Mouse (Mus musculus) midbrain, embryonic 12.5 days (tissue): ENCODE data around the gene Tsr2. TPM values are rescaled to one million over a fixed set of nuclear protein-coding genes. Genes with fewer than 3 reads are reported as not detected.

Source experiments
- ATAC-seq: fragments of 200-750 bp; cut with Nextera tagmentation; 2 replicates; pipeline ENCODE4 v1.8.0; 2017; ENCODE audit warnings: low read depth, moderate TSS enrichment, moderate library complexity; ENCODE audit not compliant: low FRiP score
- H3K27ac ChIP-seq: fragments of 300-500 bp; sonication (generic); replicated peaks from 2 replicates; pipeline ENCODE4 v1.5.1; 2016; ENCODE audit warnings: mild to moderate bottlenecking
- H3K27me3 ChIP-seq: fragments of 300-500 bp; sonication (generic); 2 replicates; pipeline ENCODE4 v1.6.1; 2016; ENCODE audit warnings: mild to moderate bottlenecking
- H3K36me3 ChIP-seq: fragments of 300-500 bp; sonication (generic); 2 replicates; pipeline ENCODE4 v1.6.1; 2016
- H3K4me1 ChIP-seq: fragments of 300-500 bp; sonication (generic); 2 replicates; pipeline ENCODE4 v1.6.1; 2016
- H3K4me2 ChIP-seq: fragments of 300-500 bp; sonication (generic); replicated peaks from 2 replicates; pipeline ENCODE4 v1.6.1; 2016; ENCODE audit warnings: mild to moderate bottlenecking, moderate library complexity
- H3K4me3 ChIP-seq: fragments of 300-500 bp; sonication (generic); 2 replicates; pipeline ENCODE4 v1.5.1; 2016; ENCODE audit warnings: mild to moderate bottlenecking
- H3K9ac ChIP-seq: fragments of 300-500 bp; sonication (generic); replicated peaks from 2 replicates; pipeline ENCODE4 v1.6.1; 2016; ENCODE audit warnings: mild to moderate bottlenecking, moderate library complexity
- H3K9me3 ChIP-seq: fragments of 300-500 bp; sonication (generic); 2 replicates; pipeline ENCODE4 v1.6.1; 2016; ENCODE audit warnings: mild to moderate bottlenecking
- WGBS: fragments of 180-500 bp; shearing (Covaris S2); methylation state at CpG from one replicate; pipeline ENCODE4 v1.1.7; 2016; 5-methylcytosine and 5-hydroxymethylcytosine counted together
- polyA plus RNA-seq: library from polyadenylated mRNA; unstranded; fragments of >200 nt; fragmentation: Nextera tagmentation; extraction: Ambion mirVana; gene quantifications from 2 replicates; pipeline ENCODE4 v1.2.1, GENCODE M21; 2016

The Tsr2 gene
- polyA plus RNA-seq, 1 experiment from 2014 or later = 40.3 TPM

DNA sequence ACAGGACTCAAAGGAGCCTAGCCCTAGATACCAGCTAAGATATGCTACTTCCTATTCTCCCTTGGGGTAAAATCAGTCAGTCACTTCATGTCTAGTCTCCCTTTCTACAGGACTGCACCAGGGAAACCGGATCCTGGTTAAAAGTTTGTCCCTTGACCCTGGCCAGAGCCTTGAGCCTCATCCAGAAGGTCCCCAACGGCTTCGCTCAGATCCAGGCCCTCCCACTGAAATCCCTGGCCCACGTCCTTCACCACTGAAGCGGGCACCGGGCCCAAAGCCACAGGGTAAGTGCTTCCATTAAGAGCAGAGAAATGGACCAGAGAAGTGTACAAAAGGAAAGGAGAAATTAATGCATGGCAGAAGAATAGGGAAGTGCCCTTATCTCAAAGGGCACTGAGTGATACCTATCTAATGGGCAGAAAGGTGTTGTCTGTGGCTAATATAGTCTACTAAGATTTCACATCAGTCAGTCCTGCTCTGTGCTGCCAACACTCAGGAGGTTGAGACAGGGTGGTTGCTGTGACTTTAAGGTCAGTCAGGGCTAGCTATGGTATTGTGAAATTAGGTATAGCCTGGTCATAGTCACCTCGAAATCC, 30.2 kb downstream of the Tsr2 start:
- WGBS = 86% methylated on average over 7 of the region's 7 CpGs
- peaks cover 21% of the 10 kb centered on the region; the same call in 1 of the 2 replicates for H3K36me3 ChIP-seq
- H3K4me2 ChIP-seq = no peak overlapping the region
- no peaks in the 10 kb centered on the region for H3K9me3 ChIP-seq
- no peaks in the 10 kb centered on the region for H3K4me1 ChIP-seq
- H3K27me3 ChIP-seq = 0 out of 2 replicates have a peak, but pooled peaks cover 7% of the 10 kb centered on the region
- no peak overlapping the region for H3K9ac ChIP-seq
- no peak overlapping the region for H3K4me3 ChIP-seq
- H3K27ac ChIP-seq = no peak overlapping the region
- no peak for ATAC-seq

DNA sequence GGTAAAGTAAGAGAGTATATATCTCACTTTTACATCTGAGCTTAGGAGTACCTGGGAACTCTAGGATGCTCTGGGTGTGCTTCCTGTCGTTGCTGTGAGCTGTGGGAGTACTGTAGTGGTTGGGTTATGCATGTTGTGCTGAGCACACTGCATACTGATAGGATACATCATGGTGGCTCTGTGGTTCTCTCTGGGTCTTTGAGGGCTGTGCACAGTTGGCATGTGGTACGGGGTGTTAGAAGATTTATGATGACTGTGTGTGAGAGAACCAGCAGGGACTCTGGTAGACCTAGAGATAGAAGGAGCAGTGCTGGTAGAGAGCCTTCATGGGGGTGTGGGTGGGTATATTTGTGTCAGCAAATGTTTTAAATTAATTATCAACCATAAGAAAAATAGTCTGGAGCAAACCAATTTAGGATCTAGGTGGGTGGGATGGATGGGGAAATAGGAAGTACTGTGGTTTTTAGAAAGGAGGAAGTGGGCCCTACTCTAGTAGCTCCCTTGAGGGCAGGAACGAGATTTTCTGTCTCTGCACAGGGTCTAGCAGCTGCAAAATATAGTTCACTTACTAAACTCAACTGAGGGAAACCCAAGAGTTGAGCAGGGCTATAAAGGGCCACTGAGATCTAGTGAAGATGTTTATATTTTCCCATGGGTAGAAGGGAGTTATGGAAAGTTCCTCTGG, 34.6 kb downstream of the Tsr2 start:
- no peaks in the 10 kb centered on the region for H3K4me1 ChIP-seq
- no peak overlapping the region for H3K4me2 ChIP-seq
- peaks cover 7% of the 10 kb centered on the region; the same call in 1 of the 2 replicates for H3K27me3 ChIP-seq
- H3K9ac ChIP-seq = no peak overlapping the region
- no peak overlapping the region for H3K4me3 ChIP-seq
- 0 out of 2 replicates have a peak, but pooled peaks cover under 1% of the 10 kb centered on the region for H3K36me3 ChIP-seq
- 79% methylated on average over 3 of the region's 3 CpGs for WGBS
- no peak for ATAC-seq
- H3K9me3 ChIP-seq = no peaks in the 10 kb centered on the region
- no peak overlapping the region for H3K27ac ChIP-seq

DNA sequence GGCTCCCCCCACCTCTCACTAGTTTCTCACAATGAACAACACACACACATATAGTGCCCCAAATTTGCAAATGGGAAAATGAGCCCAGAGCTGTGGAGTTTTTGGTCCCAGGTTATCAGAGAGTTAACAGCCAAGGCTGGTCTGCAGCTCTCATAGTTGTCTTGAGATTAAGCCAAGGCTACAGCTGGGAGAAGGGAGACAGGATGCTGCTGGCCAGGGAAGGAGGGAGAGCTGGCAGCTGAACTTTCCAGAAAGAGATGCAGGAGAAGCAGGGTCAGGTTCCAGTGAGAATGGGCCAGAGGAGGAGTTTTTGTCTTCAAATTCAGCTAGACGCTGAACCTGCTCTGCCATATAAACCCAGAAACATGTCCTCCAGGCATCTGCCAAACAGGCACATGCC, 37.0 kb downstream of the Tsr2 start:
- Histone ChIP-seq H3K27me3 (peaks cover 7% of the 10 kb centered on the region; the same call in 1 of the 2 replicates), H3K9me3 (no peaks in the 10 kb centered on the region), H3K4me1 (no peaks in the 10 kb centered on the region), H3K27ac (no peak overlapping the region), H3K36me3 (no peaks in the 10 kb centered on the region), H3K9ac (no peak overlapping the region), H3K4me3 (no peak overlapping the region), H3K4me2 (no peak overlapping the region)
- no peak for ATAC-seq
- 82% methylated on average over 1 of the region's 1 CpGs for WGBS

DNA sequence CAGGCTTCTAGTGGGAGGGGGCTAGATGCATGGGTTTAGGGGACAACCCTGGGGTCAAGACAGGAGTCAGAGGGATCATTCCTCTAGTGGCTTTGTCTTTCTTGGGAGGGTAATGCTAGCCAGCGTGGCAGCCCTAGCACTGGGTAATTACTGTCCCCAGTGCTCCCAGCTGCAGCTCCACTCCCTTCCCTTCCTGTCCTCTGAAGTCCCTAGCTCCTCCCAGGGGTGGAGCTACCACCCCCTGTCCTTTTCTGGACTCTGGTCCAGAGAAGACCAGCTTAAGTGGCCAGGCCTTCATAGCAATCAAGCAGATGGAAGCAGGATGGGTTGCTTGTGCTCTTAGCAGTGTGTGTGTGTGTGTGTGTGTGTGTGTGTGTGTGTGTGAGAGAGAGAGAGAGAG, 40.8 kb downstream of the Tsr2 start:
- Histone ChIP-seq H3K27me3 (peaks cover 3% of the 10 kb centered on the region), H3K4me2 (no peak overlapping the region), H3K4me3 (no peak overlapping the region), H3K36me3 (no peaks in the 10 kb centered on the region), H3K27ac (no peak overlapping the region), H3K9me3 (no peaks in the 10 kb centered on the region), H3K4me1 (no peaks in the 10 kb centered on the region), H3K9ac (no peak overlapping the region)
- WGBS = 14% methylated on average over 1 of the region's 1 CpGs
- ATAC-seq = no peak

DNA sequence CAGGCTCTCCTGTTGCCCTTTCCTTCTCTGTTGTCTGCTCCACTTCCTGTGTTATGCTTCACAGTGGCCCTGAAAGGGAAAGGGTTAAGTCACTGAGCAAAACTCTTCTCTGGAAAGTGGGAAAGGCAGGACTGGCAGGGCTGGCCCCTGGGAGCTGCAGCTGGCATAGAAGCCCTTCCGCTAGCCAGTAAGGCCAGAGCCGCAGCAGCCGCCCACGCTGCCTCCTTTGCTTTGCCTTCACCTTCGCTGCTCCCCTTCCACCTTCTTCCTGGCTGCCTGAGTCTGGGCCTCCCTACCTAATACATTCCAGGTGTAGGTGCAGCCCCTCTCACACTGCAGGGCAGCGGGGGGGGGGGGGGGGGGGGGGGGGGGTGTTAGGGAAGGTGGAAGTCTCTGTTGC, 41.9 kb downstream of the Tsr2 start:
- WGBS = 86% methylated on average over 5 of the region's 6 CpGs
- H3K36me3 ChIP-seq = no peaks in the 10 kb centered on the region
- H3K4me3 ChIP-seq = no peak overlapping the region
- H3K9me3 ChIP-seq = no peaks in the 10 kb centered on the region
- H3K27ac ChIP-seq = no peak overlapping the region
- H3K4me1 ChIP-seq = peaks cover 4% of the 10 kb centered on the region
- no peak for ATAC-seq
- H3K4me2 ChIP-seq = no peak overlapping the region
- peaks cover 3% of the 10 kb centered on the region for H3K27me3 ChIP-seq
- H3K9ac ChIP-seq = no peak overlapping the region

DNA sequence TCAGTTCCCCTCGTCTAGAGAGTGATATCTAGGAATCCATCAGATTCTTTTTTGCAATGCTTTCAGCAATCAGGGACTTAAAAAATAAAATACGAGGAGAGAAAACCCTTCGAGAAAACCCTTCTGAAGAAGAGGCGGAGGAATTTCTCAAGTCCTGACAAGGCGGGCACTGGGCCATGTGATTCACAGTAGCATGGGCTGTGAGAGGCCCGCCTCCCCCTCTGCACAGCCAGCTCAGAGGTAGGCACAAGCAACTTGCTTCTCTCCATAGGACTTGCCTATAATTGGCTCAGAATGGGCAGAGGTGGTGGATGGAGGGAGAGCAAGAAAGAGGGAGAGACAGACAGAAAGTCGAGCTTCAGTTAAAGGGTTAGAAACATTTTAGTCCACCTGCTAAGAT, 46.0 kb downstream of the Tsr2 start:
- ATAC-seq = no peak
- Histone ChIP-seq H3K27ac (no peak overlapping the region), H3K9ac (no peak overlapping the region), H3K4me3 (no peak overlapping the region), H3K4me2 (no peak overlapping the region), H3K27me3 (peaks cover 3% of the 10 kb centered on the region; the same call in 1 of the 2 replicates), H3K9me3 (no peaks in the 10 kb centered on the region), H3K4me1 (peaks cover 18% of the 10 kb centered on the region), H3K36me3 (no peaks in the 10 kb centered on the region)
- WGBS = 64% methylated on average over 7 of the region's 7 CpGs

DNA sequence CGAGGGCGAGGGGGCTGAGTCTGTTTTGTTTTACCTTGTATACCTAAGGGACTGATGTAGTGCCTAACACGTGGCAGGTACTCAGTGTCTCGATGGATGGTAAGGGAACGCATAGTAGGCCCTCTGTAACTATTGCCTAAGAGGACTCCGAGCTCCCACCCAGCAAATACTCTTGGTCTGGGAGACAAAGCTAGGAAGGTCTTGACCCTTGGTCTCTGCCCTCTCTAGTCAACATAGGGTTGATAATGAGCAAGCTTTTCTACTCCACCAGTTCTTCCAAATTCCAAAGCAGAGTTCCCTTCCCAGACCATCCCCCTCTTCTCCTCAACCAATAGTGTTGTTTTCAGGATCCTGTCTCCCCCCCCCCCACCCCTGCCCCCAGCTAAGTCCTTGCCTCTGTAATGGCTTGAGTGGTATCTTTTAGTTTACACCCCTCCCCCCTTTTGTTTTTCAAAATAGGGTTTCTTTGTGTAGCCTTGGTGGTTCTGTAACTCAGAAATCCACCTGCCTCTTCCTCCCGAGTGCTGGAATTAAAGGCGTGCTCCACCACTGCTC, 46.6 kb downstream of the Tsr2 start:
- no peak for ATAC-seq
- Histone ChIP-seq H3K4me3 (no peak overlapping the region), H3K4me1 (peaks cover 18% of the 10 kb centered on the region), H3K27ac (no peak overlapping the region), H3K9ac (no peak overlapping the region; the same call in 1 of the 2 replicates), H3K9me3 (no peaks in the 10 kb centered on the region), H3K4me2 (peak overlapping the region; percentile 62), H3K27me3 (peaks cover 3% of the 10 kb centered on the region; the same call in 1 of the 2 replicates), H3K36me3 (no peaks in the 10 kb centered on the region)
- 43% methylated on average over 8 of the region's 8 CpGs for WGBS

DNA sequence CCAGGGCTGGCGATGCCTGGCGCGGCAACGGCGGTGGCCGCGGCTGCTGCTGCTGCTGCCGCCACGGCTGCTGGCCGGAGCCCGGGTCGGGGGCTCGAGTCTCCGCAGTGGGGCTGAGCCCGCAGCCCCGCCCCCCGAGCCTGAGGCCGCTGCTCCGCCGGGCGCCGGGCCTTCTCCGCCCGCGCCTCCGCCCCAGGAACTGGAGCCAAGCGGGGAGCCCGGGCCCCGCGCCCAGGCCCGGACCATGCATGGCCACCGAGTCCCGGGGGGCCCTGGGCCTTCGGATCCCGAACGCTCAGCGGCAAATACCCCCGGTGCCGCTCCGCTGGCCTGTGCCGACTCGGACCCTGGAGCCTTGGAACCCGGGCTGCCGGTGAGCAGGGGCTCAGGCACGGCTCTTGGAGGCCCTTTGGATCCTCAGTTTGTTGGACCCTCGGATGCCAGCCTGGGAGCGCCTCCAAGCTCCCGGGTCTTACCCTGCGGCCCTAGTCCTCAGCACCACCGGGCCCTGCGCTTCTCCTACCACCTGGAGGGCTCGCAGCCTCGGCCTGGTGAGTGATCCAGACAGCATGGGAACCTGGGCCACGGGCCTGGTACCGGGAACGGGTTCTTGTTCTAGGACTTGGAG, 48.8 kb downstream of the Tsr2 start:
- peaks cover 18% of the 10 kb centered on the region for H3K4me1 ChIP-seq
- no peaks in the 10 kb centered on the region for H3K9me3 ChIP-seq
- peak; percentile 52 for ATAC-seq
- H3K4me2 ChIP-seq = peak overlapping the region; percentile 62
- WGBS = 44% methylated on average over 43 of the region's 56 CpGs
- H3K36me3 ChIP-seq = no peaks in the 10 kb centered on the region
- peak overlapping the region; percentile 70 for H3K4me3 ChIP-seq
- peaks cover 6% of the 10 kb centered on the region; the same call in 1 of the 2 replicates for H3K27me3 ChIP-seq
- H3K9ac ChIP-seq = peak overlapping the region; percentile 80
- peak overlapping the region; percentile 93 for H3K27ac ChIP-seq

DNA sequence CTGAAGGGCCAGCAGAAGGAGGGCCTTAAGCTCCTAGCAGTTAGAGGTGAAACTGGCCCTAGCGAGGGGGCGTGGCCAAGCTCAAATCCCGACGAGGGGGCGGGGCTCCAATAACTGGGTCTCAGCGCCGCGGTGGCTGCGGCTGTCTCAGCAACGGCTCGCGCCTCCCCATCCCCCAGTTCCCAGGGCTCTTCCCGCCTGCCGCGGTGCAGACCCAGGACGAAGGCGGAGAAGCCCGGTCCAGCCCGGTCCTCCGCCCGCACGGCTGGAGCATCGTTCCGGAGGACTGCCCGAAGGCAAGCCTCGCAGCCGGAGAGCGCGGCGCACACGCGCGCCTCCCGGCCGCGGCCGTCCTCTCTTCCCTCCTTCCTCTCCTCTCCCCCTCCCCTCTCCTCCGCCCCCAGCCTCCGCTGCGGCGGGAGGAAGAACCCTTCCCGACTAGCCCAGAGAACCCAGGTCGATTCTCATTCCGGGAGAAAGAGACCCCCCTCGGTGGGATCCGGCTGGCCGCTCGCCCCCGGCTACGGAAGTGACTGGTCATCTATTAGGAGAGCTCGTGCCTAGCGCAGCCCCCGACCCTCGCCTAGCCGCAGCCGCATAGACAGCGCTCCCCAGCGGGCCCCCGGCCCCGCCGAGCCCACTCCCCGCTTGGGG, 49.4 kb downstream of the Tsr2 start:
- Histone ChIP-seq H3K9me3 (no peaks in the 10 kb centered on the region), H3K4me2 (peak overlapping the region; percentile 62), H3K4me3 (peak overlapping the region; percentile 70), H3K27ac (peak overlapping the region; percentile 93), H3K36me3 (no peaks in the 10 kb centered on the region), H3K9ac (peak overlapping the region; percentile 80), H3K4me1 (peaks cover 18% of the 10 kb centered on the region), H3K27me3 (peaks cover 6% of the 10 kb centered on the region; the same call in 1 of the 2 replicates)
- WGBS = 26% methylated on average over 40 of the region's 62 CpGs
- ATAC-seq = peak; percentile 88

DNA sequence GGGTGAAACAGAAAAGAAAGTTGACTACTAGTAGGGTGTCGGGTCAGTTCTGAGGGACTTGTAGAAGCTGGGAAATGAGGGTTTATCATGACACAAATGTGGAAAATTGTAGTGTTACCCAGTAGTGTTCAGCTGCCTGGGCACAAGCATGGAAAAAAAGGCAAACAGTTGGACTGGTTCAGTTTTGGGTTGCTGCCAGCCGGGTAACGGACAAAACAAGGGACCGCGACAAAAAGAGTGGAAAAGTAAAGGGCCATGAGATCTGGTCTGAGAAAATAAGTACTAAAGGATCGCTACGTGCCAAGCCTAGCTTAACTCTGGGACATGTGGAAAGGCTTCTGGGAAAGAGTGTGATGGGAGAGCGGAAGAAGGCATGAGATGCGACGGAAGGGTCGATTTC, 50.0 kb downstream of the Tsr2 start:
- Histone ChIP-seq H3K36me3 (no peaks in the 10 kb centered on the region), H3K9me3 (no peaks in the 10 kb centered on the region), H3K4me1 (peaks cover 18% of the 10 kb centered on the region), H3K9ac (peak overlapping the region; percentile 80), H3K27ac (peak overlapping the region; percentile 93), H3K4me2 (peak overlapping the region; percentile 62), H3K27me3 (peaks cover 6% of the 10 kb centered on the region; the same call in 1 of the 2 replicates), H3K4me3 (peak overlapping the region; percentile 70)
- 42% methylated on average over 11 of the region's 11 CpGs for WGBS
- no peak for ATAC-seq

DNA sequence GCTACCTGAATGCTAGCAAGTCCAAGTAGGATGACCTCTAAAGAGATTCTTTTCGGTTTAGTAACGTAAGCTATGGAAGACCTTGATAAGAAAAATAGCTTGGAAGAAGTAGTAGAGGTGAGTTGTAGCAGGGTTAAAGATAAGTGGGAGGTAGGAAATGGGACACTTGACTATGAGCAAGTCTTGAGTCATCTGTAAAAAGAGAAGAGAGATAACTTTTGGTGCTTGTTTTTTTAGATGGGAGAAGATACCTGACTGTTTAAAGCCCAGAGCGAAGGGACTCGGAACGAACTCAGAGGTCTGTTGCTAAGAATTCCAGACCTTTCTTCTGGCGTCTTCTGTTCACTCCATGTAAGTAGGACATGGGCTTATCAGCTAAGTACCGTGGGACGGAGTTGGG, 50.5 kb downstream of the Tsr2 start, which contains the start of gene Fgd1:
Fgd1 (plus strand) TSS at position 301 of the 400 bp plus-strand sequence.
- H3K36me3 ChIP-seq = no peaks in the 10 kb centered on the region
- no peak for ATAC-seq
- no peaks in the 10 kb centered on the region for H3K9me3 ChIP-seq
- peaks cover 18% of the 10 kb centered on the region for H3K4me1 ChIP-seq
- peak within 1 kb of the TSS; percentile 62 for H3K4me2 ChIP-seq
- WGBS = 93% methylated on average over 8 of the region's 8 CpGs
- H3K4me3 ChIP-seq = peak within 1 kb of the TSS; percentile 70
- H3K27ac ChIP-seq = peak within 1 kb of the TSS; percentile 93
- H3K9ac ChIP-seq = peak within 1 kb of the TSS; percentile 80
- peaks cover 5% of the 10 kb centered on the region; the same call in 1 of the 2 replicates for H3K27me3 ChIP-seq
